Mouse (Mus musculus) v-Abl transformed pro-B cells (cell line): ENCODE measurements at regions not wholly inside any gene's neighbourhood (a gene's known extent, or its start where the extent isn't known, plus 50 kb on each side); places are given as distances from the start of the nearest gene placed in this dataset.

Experiments used
- in situ Hi-C, 2 experiments: fragments of 400-800 bp; cut with MboI; formaldehyde crosslinking; loops; one replicate each; pipeline ENCODE4 v1.15.1; 2025; ENCODE audit not compliant: unreplicated experiment in 2 of 2

DNA sequence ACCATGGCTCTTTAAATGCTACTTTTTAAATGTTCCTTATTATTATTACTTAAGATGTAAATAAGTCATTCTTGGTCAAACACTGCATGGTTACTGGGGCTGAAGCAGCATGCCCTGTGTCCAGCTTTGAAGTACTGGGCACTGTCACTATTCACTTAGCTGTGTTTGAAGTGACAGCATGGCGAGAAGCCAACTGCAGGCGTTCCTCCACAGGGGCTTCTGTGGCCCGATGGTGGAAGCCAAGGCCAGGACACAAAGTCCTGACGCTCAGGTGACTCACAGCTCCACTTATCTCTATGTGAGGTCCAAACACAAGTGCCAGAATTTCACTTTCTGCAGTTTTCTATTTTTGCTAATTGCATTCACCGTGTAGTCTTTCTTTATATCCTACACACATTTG is 65.3 kb downstream of the Cdca7 start:
- in situ Hi-C loops: no loop called here

DNA sequence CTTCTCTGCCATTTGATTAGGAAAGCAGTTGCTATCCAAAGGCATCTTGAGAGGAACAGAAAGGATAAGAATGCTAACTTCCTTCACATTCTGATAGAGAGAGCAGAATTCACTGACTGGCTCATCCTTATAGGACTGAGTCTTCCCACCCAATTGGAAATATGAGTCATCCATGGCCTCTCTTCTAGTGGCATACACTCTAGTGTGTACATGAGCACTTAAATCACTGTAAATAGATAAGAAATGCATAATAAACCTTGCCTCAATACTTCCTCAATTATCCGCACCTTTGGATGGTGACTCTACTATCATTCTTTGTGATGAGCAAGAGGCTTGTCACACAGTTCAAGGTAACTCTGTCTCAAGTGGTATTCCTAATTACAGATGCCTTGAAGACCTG is 69.5 kb downstream of the Cdca7 start:
- in situ Hi-C loops: no loop called here

DNA sequence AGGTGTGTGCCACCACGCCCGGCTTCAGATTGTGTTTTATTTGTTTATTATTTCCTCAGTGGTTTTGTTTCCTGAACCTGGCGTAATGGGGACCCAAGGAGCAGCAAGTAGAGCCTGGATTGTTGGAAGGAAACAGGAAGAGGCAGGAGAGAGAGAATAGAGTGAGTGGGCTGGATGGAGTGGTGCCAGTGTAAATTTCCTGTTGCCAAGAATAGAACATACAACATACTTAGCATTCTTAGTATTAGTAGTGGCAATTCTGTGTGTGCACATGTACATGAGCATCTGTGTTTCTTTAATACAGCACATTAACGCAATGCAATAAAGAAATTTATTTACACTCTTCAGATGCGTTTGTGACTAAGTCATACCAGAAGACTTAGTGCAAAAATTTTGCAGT is 70.5 kb downstream of the Cdca7 start:
- in situ Hi-C loops: no loop called here

GRCm38 (mm10) chr2:72546963-72547362 is 71.0 kb downstream of the Cdca7 start:
- in situ Hi-C loops: no loop called here

GRCm38 (mm10) chr2:72551268-72551667 is 75.3 kb downstream of the Cdca7 start:
- in situ Hi-C loops: no loop called here

DNA sequence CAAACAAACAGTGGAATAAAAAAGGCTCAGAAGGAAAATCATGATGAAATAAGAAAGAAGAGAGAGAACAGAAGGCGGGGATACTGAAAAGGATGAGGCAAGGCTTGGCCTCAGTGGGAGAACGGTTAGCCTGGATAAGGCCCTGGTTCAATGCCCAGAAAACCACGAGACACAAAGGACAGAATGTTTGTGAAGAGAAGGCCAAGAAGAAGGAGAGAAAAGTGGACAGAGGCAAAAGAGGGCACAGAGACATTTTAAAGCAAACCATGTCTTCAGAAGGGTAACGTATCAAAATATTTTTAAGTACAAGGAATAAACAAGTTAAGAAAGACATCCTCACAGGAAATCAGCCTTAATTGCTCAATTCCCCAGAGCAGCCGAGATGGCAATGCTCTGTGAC is 78.6 kb downstream of the Cdca7 start:
- in situ Hi-C loops: no loop called here

DNA sequence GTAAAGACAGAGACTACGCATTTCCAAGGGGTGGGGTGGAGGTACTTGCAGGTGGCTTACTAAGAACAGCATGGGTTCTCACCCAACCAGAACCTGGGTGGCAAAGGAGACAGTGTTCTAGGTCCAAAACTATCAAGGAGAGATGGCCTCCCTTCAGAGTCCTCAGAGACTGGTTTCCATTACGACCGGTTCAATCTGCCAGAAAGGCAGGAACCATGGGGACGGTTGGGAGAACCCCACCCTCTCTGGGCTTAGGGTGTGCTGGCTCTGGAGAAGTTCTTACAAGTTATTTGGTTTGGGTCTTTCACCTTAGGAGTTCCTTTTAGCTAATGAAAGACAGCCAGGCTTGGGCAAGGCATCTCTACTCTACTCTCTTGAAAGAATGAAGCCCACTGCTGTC is 79.2 kb downstream of the Cdca7 start:
- in situ Hi-C loops: no loop called here

DNA sequence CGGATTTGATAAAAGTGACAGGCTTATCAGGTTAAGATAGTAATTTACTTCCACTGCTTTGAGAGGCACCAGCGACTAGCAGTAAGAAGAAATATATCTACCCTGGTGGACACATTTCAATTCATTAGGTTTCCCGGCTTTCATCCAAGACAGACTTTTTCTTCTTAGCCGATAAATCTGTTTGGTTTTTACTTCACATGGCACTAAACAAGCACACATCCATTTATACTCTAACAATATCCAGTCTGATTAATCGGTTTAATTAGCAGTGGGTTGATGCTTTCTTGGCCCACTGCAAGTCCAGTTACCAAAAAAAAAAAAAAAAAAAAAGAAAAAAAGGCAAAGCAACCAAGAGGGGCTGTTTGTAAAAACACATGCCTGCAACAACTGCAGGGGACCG is 79.6 kb downstream of the Cdca7 start:
- in situ Hi-C loops: no loop called here

GRCm38 (mm10) chr2:72556064-72556821 is 80.3 kb downstream of the Cdca7 start:
- in situ Hi-C loops: no loop called here

GRCm38 (mm10) chr2:72557161-72557560 is 81.2 kb downstream of the Cdca7 start:
- in situ Hi-C loops: no loop called here

GRCm38 (mm10) chr2:72557565-72558260 is 81.8 kb downstream of the Cdca7 start:
- in situ Hi-C loops: no loop called here

DNA sequence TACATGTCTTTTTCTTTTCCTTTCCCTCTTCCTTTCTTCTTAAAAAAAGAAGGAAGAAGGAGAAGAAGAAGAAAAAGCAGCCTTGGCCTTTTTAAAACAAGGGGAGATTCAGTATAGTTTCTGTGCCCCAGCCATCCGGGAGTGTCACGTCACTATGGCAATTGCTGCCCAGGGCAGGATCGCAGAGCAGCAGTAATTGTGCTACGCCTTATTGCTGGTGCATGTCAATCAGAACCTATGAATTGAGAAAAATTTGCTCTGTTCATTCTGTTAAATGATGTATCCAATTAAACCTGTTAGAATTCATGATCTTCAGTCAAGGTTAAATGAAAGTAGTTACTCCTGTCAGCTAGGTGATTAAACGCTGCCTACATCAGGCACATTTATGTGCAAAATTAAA is 85.4 kb downstream of the Cdca7 start:
- in situ Hi-C loops: no loop called here

DNA sequence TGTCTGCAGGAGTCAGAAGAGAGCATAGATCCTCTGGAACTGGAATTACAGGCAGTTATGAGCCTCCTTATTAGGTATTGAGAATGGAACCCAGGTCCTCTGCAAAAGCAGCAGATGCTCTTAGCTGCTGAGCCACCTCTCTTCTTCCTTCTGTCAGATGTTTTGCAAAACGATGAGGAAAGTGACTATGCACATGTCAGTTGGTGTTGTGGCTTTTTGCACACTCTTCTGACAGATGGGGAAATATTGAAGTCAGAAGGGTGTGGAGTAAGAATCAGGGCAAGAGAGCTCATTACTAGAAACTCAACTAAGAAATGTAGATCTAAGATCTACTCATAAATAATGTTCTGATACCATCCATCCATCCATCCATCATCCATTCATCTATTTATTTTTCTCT is 102.4 kb downstream of the Cdca7 start:
- in situ Hi-C loops: no loop called here

DNA sequence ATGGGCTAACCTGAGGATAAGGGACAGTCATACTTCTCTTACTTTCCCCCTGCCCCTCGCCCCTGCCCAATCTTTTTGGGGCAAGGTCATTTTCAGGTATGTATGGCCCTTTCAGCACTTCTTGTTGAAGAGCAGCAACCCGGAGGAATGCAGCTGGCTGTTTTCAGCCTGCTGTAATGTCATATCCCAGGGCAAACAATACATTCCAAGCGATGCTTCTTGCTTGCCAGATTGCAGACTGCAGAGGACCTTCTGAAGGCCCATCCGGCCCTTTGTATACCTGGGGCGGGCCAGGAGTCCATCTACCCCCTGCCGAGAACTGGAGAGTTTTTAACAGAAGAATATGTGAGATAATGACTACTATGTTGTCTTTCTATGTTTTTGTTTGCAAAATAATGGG is 105.2 kb downstream of the Cdca7 start:
- in situ Hi-C loops: no loop called here

DNA sequence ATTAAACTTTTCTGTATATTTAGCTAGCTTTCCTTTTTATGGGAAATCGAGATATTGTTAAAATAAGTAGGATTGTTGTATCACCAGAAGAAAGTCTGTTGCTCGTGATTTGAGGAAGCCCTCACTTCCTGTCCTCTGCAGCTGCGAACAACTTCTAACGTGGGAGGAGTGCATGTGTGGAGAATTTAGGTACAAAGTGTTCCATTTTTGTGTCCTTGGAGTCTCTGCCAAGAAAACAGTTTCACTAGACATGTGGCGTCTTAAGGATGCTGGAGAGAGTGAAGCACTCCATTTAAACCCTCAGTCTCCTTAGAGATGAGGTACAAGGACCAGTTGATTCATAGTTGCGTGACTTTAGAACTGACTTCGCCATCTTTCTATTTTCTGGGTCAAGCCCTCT is 112.9 kb downstream of the Cdca7 start:
- in situ Hi-C loops: no loop called here

DNA sequence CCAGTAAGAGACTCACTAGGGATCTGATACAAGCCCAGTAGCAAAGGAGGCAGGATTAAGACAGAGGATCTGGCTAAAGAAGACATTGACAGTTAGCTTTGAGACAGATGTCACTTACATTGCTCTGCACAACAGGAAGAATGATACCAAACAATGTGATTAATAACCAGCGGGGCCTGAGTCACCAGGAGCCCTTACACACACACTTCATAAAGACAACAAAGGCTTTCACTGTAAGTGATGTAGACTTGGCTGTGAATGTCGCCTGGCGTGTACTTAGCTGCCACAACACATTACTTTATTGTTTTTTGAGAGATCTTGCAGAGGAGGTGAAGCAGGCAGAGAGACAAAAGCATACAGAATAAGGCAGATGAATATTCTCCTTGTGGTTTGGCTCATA is 116.1 kb downstream of the Cdca7 start:
- in situ Hi-C loops: no loop called here

DNA sequence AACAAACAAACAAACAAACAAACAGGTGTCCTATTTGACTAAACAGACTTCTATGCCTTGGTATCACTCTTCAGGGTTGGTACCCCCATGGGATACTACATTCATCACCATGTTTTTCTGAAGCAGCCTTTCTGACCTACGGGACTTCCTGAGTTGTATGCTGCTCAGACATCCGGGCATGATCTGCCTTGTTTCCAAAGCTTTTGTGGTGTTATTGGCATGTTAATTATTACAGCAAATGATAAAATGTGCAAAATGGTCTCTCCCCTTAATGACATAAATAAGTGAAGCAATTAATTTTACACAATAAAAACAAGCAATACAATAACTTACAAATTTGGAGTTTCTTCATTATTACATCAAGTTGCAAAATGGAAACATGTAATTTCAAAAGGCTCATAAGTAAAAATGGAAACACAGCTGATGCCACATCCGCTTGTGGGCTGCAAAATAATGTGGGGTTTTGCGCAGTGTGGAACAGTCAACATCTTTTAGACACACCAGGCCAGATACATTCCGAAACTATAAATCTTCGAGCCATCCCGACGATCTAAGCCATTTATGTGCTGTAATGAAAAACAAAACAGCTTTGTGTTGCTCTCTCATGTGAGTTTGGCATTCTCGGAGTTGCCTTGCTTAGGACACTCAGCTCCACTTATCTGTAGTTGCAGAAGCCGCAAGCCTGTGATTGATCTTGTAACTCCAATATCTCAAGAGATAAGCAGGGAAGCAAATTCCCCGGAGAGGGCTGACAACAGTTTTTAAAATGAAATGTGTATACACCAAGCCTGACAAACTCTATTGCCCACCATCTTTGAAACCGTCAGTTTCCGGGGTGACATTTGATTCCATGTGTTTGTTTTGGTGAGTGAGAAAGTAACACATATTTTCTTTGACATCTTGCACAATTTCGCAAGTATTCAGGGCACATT is 121.3 kb downstream of the Cdca7 start:
- in situ Hi-C loops: no loop called here

DNA sequence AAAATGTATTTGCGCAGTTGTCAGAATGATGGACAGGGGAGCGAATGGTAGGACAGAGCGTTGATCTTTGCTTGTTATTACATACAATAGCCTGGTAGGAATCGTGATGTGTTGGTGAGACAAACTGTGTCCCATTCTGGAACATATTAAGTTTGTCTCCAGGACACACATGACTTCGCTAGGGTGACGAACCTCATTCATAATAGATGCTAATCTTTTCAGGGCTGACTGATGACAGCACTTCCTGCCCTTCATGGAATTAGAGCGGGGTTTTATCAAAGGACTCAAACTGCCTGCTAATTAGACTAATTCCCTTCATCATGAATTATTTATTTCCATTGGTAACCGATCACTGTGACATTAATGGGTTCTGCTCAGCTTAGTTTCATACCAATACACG is 122.0 kb downstream of the Cdca7 start:
- in situ Hi-C loops: no loop called here

DNA sequence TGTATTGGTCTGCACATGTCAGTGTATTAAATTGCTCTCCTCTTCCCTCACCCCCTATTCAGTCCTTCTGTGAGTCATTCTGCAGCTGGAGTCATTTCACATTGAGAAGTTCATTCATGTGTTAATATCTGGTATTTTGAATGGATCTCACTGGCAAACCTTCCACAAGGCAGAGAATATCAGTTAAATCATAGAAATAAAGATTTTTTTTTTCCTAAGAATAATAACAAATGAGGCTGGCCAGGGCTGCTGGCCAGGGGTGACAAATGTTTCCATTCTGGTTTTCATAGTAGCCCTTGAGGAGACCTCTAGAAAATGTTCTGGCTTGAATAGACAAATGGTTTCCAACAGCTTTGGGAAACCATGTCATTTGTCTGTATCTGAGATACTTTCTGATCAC is 124.8 kb downstream of the Cdca7 start:
- in situ Hi-C loops: no loop called here

DNA sequence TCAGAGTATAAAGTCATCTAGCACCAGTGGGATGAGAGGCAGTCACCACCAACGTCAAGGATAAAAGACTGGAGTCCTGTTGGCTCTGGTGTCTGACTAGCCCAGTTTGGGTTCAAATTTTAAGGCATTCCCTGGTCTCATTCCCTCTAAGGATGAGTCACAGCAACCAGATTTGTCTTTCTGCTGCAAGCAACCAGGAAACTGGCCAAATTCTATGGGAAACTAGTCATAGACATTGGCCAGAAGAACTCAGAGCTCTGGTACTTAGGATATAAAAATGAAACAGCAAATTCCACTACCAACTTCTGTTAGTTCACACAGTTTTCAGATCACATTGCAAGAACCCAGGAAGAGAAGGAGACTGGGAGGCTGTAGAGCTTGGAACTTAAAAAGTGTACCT is 126.2 kb downstream of the Cdca7 start:
- in situ Hi-C loops: no loop called here

- in situ Hi-C loops: no loop called here
Observed at GRCm38 (mm10) chr2:72612221-72612620, 136.3 kb downstream of the Cdca7 start.
